Mouse (Mus musculus): Measurements from ENCODE around the gene Tex101. TPM values are rescaled to one million over a fixed set of nuclear protein-coding genes. Genes with fewer than 3 reads are reported as not detected.
"Not testable (repeated sequence)": the region's sequence is repeated elsewhere in the genome, so short reads cannot be mapped to it uniquely, and the experiment has no call there.

Tex101 gene
- total and polyA plus RNA-seq, 3 experiments, result 0.16 TPM; not detected in 2

- no peaks in the 10 kb centered on the region for H3K27me3 ChIP-seq (ENCODE audit: insufficient read depth, low read length)
- H3K4me1 ChIP-seq (ENCODE audit: insufficient read depth, low read depth, low read length), result no peaks in the 10 kb centered on the region
- ATAC-seq (ENCODE audit: extremely low read depth, insufficient number of reproducible peaks, low FRiP score, poor library complexity, severe bottlenecking), result no peak
- H3K9me3 ChIP-seq (replicated peaks), result no peaks in the 10 kb centered on the region; the same call in 1 of the 2 replicates
- TF ChIP-seq TAL1 (conservative IDR thresholded peaks at IDR 0.05; ENCODE audit: low read depth, low read length) (no peak), GATA1 (IDR thresholded peaks at IDR 0.05; ENCODE audit: borderline replicate concordance, low read length) (no peak), GATA2 (IDR thresholded peaks at IDR 0.05; ENCODE audit: borderline replicate concordance, low read depth, low read length) (no peak), CTCF (IDR thresholded peaks at IDR 0.05; ENCODE audit: low read depth, low read length) (no peak), POLR2AphosphoS5 (IDR thresholded peaks at IDR 0.05; ENCODE audit: insufficient replicate concordance, low read depth, low read length) (no peak)
- H3K36me3 ChIP-seq (replicated peaks), result peaks cover 23% of the 10 kb centered on the region
- DNase-seq (ENCODE audit: low spot score), result peak; percentile 28
- no peak overlapping the region for H3K4me3 ChIP-seq (ENCODE audit: low read depth, low read length)
Measured at GRCm38 (mm10) chr7:24628685-24629610, 47.5 kb downstream of the Tex101 start.

GRCm38 (mm10) chr7:24622967-24623366, 53.5 kb downstream of the Tex101 start:
- TF ChIP-seq GATA2 (IDR thresholded peaks at IDR 0.05; ENCODE audit: borderline replicate concordance, low read depth, low read length) (no peak), TAL1 (conservative IDR thresholded peaks at IDR 0.05; ENCODE audit: low read depth, low read length) (no peak), POLR2AphosphoS5 (IDR thresholded peaks at IDR 0.05; ENCODE audit: insufficient replicate concordance, low read depth, low read length) (no peak), CTCF (IDR thresholded peaks at IDR 0.05; ENCODE audit: low read depth, low read length) (no peak), GATA1 (IDR thresholded peaks at IDR 0.05; ENCODE audit: borderline replicate concordance, low read length) (no peak)
- Histone ChIP-seq H3K27me3 (ENCODE audit: insufficient read depth, low read length) (no peaks in the 10 kb centered on the region; the same call in 1 of the 2 replicates), H3K9me3 (replicated peaks) (no peaks in the 10 kb centered on the region; the same call in 1 of the 2 replicates), H3K4me1 (ENCODE audit: insufficient read depth, low read depth, low read length) (peaks cover 4% of the 10 kb centered on the region; the same call in 1 of the 2 replicates), H3K36me3 (replicated peaks) (peaks cover 60% of the 10 kb centered on the region), H3K4me3 (ENCODE audit: low read depth, low read length) (no peak overlapping the region)
- DNase-seq (ENCODE audit: low spot score) (no peak), ATAC-seq (ENCODE audit: extremely low read depth, insufficient number of reproducible peaks, low FRiP score, poor library complexity, severe bottlenecking) (no peak)

- no peaks in the 10 kb centered on the region; the same call in 1 of the 2 replicates for H3K27me3 ChIP-seq (ENCODE audit: insufficient read depth, low read length)
- TF ChIP-seq CTCF (IDR thresholded peaks at IDR 0.05; ENCODE audit: low read depth, low read length) (peak; percentile 21; the same call in 1 of the 2 replicates), GATA2 (IDR thresholded peaks at IDR 0.05; ENCODE audit: borderline replicate concordance, low read depth, low read length) (no peak)
- H3K36me3 ChIP-seq (replicated peaks), result peaks cover 67% of the 10 kb centered on the region
Measured at GRCm38 (mm10) chr7:24621193-24621592, 55.3 kb downstream of the Tex101 start.

GRCm38 (mm10) chr7:24619671-24620397, 56.6 kb downstream of the Tex101 start:
- H3K36me3 ChIP-seq (replicated peaks), result peaks cover 62% of the 10 kb centered on the region

More at GRCm38 (mm10) chr7:24621193-24621592, 55.3 kb downstream of the Tex101 start:
- Histone ChIP-seq H3K9me3 (replicated peaks) (no peaks in the 10 kb centered on the region; the same call in 1 of the 2 replicates), H3K4me1 (ENCODE audit: insufficient read depth, low read depth, low read length) (peaks cover 4% of the 10 kb centered on the region; the same call in 1 of the 2 replicates), H3K4me3 (ENCODE audit: low read depth, low read length) (no peak overlapping the region)
- DNase-seq (ENCODE audit: low spot score), result no peak
- ATAC-seq (ENCODE audit: extremely low read depth, insufficient number of reproducible peaks, low FRiP score, poor library complexity, severe bottlenecking), result no peak

GRCm38 (mm10) chr7:24618374-24618773, 58.1 kb downstream of the Tex101 start:
- not testable (repeated sequence) for H3K4me1 ChIP-seq (ENCODE audit: insufficient read depth, low read depth, low read length); ATAC-seq (ENCODE audit: extremely low read depth, insufficient number of reproducible peaks, low FRiP score, poor library complexity, severe bottlenecking); H3K27me3 ChIP-seq (ENCODE audit: insufficient read depth, low read length); H3K9me3 ChIP-seq (replicated peaks); DNase-seq (ENCODE audit: low spot score); H3K4me3 ChIP-seq (ENCODE audit: low read depth, low read length)
- H3K36me3 ChIP-seq (replicated peaks), result peaks cover 53% of the 10 kb centered on the region

More at GRCm38 (mm10) chr7:24619671-24620397, 56.6 kb downstream of the Tex101 start:
- peaks cover 4% of the 10 kb centered on the region; the same call in 1 of the 2 replicates for H3K4me1 ChIP-seq (ENCODE audit: insufficient read depth, low read depth, low read length)
- ATAC-seq (ENCODE audit: extremely low read depth, insufficient number of reproducible peaks, low FRiP score, poor library complexity, severe bottlenecking) (no peak), DNase-seq (ENCODE audit: low spot score) (no peak)
- no peak overlapping the region for H3K4me3 ChIP-seq (ENCODE audit: low read depth, low read length)
- no peaks in the 10 kb centered on the region; the same call in 1 of the 2 replicates for H3K9me3 ChIP-seq (replicated peaks)
- peaks cover 1% of the 10 kb centered on the region; the same call in 1 of the 2 replicates for H3K27me3 ChIP-seq (ENCODE audit: insufficient read depth, low read length)
- TF ChIP-seq GATA1 (IDR thresholded peaks at IDR 0.05; ENCODE audit: borderline replicate concordance, low read length), result no peak
- TF ChIP-seq GATA2 (IDR thresholded peaks at IDR 0.05; ENCODE audit: borderline replicate concordance, low read depth, low read length), result no peak
- no peak for TF ChIP-seq POLR2AphosphoS5 (IDR thresholded peaks at IDR 0.05; ENCODE audit: insufficient replicate concordance, low read depth, low read length)
- TF ChIP-seq CTCF (IDR thresholded peaks at IDR 0.05; ENCODE audit: low read depth, low read length), result no peak
- no peak for TF ChIP-seq TAL1 (conservative IDR thresholded peaks at IDR 0.05; ENCODE audit: low read depth, low read length)

Other genes with a start within 250 kb of the Tex101 start
Only the 20 nearest of the 22 such genes appear.
- not detected in 2 replicates for gene Plaur, start 214.2 kb downstream of the Tex101 start, total RNA-seq (2014; fragmentation: Nextera tagmentation)
- 0.11 and 0.17 TPM in 2 replicates for gene Plaur, start 214.2 kb downstream of the Tex101 start, total RNA-seq (2017)
- 0.11 and 0.17 TPM in 2 replicates for gene Plaur, start 214.2 kb downstream of the Tex101 start, polyA plus RNA-seq (2012)
- not detected in 2 replicates for gene Cadm4, start 194.7 kb downstream of the Tex101 start, total RNA-seq (2014; fragmentation: Nextera tagmentation)
- gene Cadm4, start 194.7 kb downstream of the Tex101 start, total RNA-seq (2017), result 0.06 TPM in 1 of 2 replicates, not detected in the other
- 0.02 and 0.16 TPM in 2 replicates for gene Cadm4, start 194.7 kb downstream of the Tex101 start, polyA plus RNA-seq (2012)
- gene Zfp428, start 169.7 kb downstream of the Tex101 start, total RNA-seq (2014; fragmentation: Nextera tagmentation), result 1.7 and 2.6 TPM in 2 replicates
- gene Zfp428, start 169.7 kb downstream of the Tex101 start, total RNA-seq (2017), result 3.8 and 4.4 TPM in 2 replicates
- gene Zfp428, start 169.7 kb downstream of the Tex101 start, polyA plus RNA-seq (2012), result 39.9 and 53.3 TPM in 2 replicates
- gene AC161166.1, start 164.2 kb downstream of the Tex101 start, total RNA-seq (2014; fragmentation: Nextera tagmentation), result not detected in 2 replicates
- 0.22 TPM in 1 of 2 replicates, not detected in the other for gene AC161166.1, start 164.2 kb downstream of the Tex101 start, total RNA-seq (2017)
- not detected in 2 replicates for gene AC161166.1, start 164.2 kb downstream of the Tex101 start, polyA plus RNA-seq (2012)
- gene Irgq, start 146.0 kb downstream of the Tex101 start, total RNA-seq (2014; fragmentation: Nextera tagmentation), result 5.5 and 6.2 TPM in 2 replicates
- gene Irgq, start 146.0 kb downstream of the Tex101 start, total RNA-seq (2017), result 4.0 and 4.6 TPM in 2 replicates
- 3.6 and 3.9 TPM in 2 replicates for gene Irgq, start 146.0 kb downstream of the Tex101 start, polyA plus RNA-seq (2012)
- gene Pinlyp, start 130.6 kb downstream of the Tex101 start, total RNA-seq (2014; fragmentation: Nextera tagmentation), result not detected in 2 replicates
- not detected in 2 replicates for gene Pinlyp, start 130.6 kb downstream of the Tex101 start, total RNA-seq (2017)
- not detected in 2 replicates for gene Pinlyp, start 130.6 kb downstream of the Tex101 start, polyA plus RNA-seq (2012)
- gene Xrcc1, start 130.4 kb downstream of the Tex101 start, total RNA-seq (2014; fragmentation: Nextera tagmentation), result 52.7 and 69.8 TPM in 2 replicates
- 79.2 and 85.9 TPM in 2 replicates for gene Xrcc1, start 130.4 kb downstream of the Tex101 start, total RNA-seq (2017)
- 211 and 326 TPM in 2 replicates for gene Xrcc1, start 130.4 kb downstream of the Tex101 start, polyA plus RNA-seq (2012)
- 9.1 and 12.0 TPM in 2 replicates for gene Ethe1, start 89.1 kb downstream of the Tex101 start, total RNA-seq (2014; fragmentation: Nextera tagmentation)
- 4.8 and 8.6 TPM in 2 replicates for gene Ethe1, start 89.1 kb downstream of the Tex101 start, total RNA-seq (2017)
- 11.0 and 12.0 TPM in 2 replicates for gene Ethe1, start 89.1 kb downstream of the Tex101 start, polyA plus RNA-seq (2012)
- gene Zfp575, start 89.0 kb downstream of the Tex101 start, total RNA-seq (2014; fragmentation: Nextera tagmentation), result not detected in 2 replicates
- gene Zfp575, start 89.0 kb downstream of the Tex101 start, total RNA-seq (2017), result 0.05 TPM in 1 of 2 replicates, not detected in the other
- not detected in 2 replicates for gene Zfp575, start 89.0 kb downstream of the Tex101 start, polyA plus RNA-seq (2012)
- gene Phldb3, start 65.9 kb downstream of the Tex101 start, total RNA-seq (2014; fragmentation: Nextera tagmentation), result 2.3 and 8.0 TPM in 2 replicates
- gene Phldb3, start 65.9 kb downstream of the Tex101 start, total RNA-seq (2017), result 1.1 and 1.4 TPM in 2 replicates
- gene Phldb3, start 65.9 kb downstream of the Tex101 start, polyA plus RNA-seq (2012), result 4.9 and 6.0 TPM in 2 replicates
- gene Lypd3, start 40.1 kb downstream of the Tex101 start, total RNA-seq (2014; fragmentation: Nextera tagmentation), result not detected in 2 replicates
- gene Lypd3, start 40.1 kb downstream of the Tex101 start, total RNA-seq (2017), result 0.23 TPM in 1 of 2 replicates, not detected in the other
- not detected in 2 replicates for gene Lypd3, start 40.1 kb downstream of the Tex101 start, polyA plus RNA-seq (2012)
- gene BC049730, start 32.6 kb upstream of the Tex101 start, total RNA-seq (2014; fragmentation: Nextera tagmentation), result not detected in 2 replicates
- not detected in 2 replicates for gene BC049730, start 32.6 kb upstream of the Tex101 start, total RNA-seq (2017)
- gene BC049730, start 32.6 kb upstream of the Tex101 start, polyA plus RNA-seq (2012), result not detected in 2 replicates
- not detected in 2 replicates for gene Gm4763, start 50.2 kb upstream of the Tex101 start, total RNA-seq (2014; fragmentation: Nextera tagmentation)
- gene Gm4763, start 50.2 kb upstream of the Tex101 start, total RNA-seq (2017), result not detected in 2 replicates
- not detected in 2 replicates for gene Gm4763, start 50.2 kb upstream of the Tex101 start, polyA plus RNA-seq (2012)
- not detected in 2 replicates for gene Cd177, start 83.6 kb upstream of the Tex101 start, total RNA-seq (2014; fragmentation: Nextera tagmentation)
- not detected in 2 replicates for gene Cd177, start 83.6 kb upstream of the Tex101 start, total RNA-seq (2017)
- gene Cd177, start 83.6 kb upstream of the Tex101 start, polyA plus RNA-seq (2012), result 0.03 TPM in 1 of 2 replicates, not detected in the other
- gene Ceacam10, start 100.5 kb upstream of the Tex101 start, total RNA-seq (2014; fragmentation: Nextera tagmentation), result not detected in 2 replicates
- gene Ceacam10, start 100.5 kb upstream of the Tex101 start, total RNA-seq (2017), result 0.17 and 0.27 TPM in 2 replicates
- gene Ceacam10, start 100.5 kb upstream of the Tex101 start, polyA plus RNA-seq (2012), result not detected in 2 replicates
- gene Gm9844, start 185.5 kb upstream of the Tex101 start, total RNA-seq (2014; fragmentation: Nextera tagmentation), result not detected in 2 replicates
- gene Gm9844, start 185.5 kb upstream of the Tex101 start, total RNA-seq (2017), result not detected in 2 replicates
- 1.3 and 1.7 TPM in 2 replicates for gene Gm9844, start 185.5 kb upstream of the Tex101 start, polyA plus RNA-seq (2012)
- not detected in 2 replicates for gene Lypd4, start 193.3 kb upstream of the Tex101 start, total RNA-seq (2014; fragmentation: Nextera tagmentation)
- 0.11 and 0.17 TPM in 2 replicates for gene Lypd4, start 193.3 kb upstream of the Tex101 start, total RNA-seq (2017)
- not detected in 2 replicates for gene Lypd4, start 193.3 kb upstream of the Tex101 start, polyA plus RNA-seq (2012)
- not detected in 2 replicates for gene Dmrtc2, start 193.4 kb upstream of the Tex101 start, total RNA-seq (2014; fragmentation: Nextera tagmentation)
- not detected in 2 replicates for gene Dmrtc2, start 193.4 kb upstream of the Tex101 start, total RNA-seq (2017)
- gene Dmrtc2, start 193.4 kb upstream of the Tex101 start, polyA plus RNA-seq (2012), result not detected in 2 replicates
- gene Rps19, start 207.7 kb upstream of the Tex101 start, total RNA-seq (2014; fragmentation: Nextera tagmentation), result 877 and 949 TPM in 2 replicates
- gene Rps19, start 207.7 kb upstream of the Tex101 start, total RNA-seq (2017), result 1,262 and 1,401 TPM in 2 replicates
- 2,998 and 3,499 TPM in 2 replicates for gene Rps19, start 207.7 kb upstream of the Tex101 start, polyA plus RNA-seq (2012)
- gene Cd79a, start 220.7 kb upstream of the Tex101 start, total RNA-seq (2014; fragmentation: Nextera tagmentation), result not detected in 2 replicates
- gene Cd79a, start 220.7 kb upstream of the Tex101 start, total RNA-seq (2017), result 0.11 TPM in 1 of 2 replicates, not detected in the other
- 0.04 TPM in 1 of 2 replicates, not detected in the other for gene Cd79a, start 220.7 kb upstream of the Tex101 start, polyA plus RNA-seq (2012)